Mouse (Mus musculus) cortical plate, adult 2 months (tissue): ENCODE data around the gene Adgrl1.

ENCODE experiments used
- CTCF ChIP-seq: fragments of 200-500 bp; IDR thresholded peaks from 2 replicates; pipeline ENCODE4 v1.5.1; 2011; ENCODE audit warnings: mild to moderate bottlenecking, control low read depth, low read length; ENCODE audit not compliant: insufficient read depth; ENCODE audit errors: extremely low read depth
- POLR2A ChIP-seq: fragments of 200-500 bp; IDR thresholded peaks from 2 replicates; pipeline ENCODE4 v1.6.1; 2011; ENCODE audit warnings: mild to moderate bottlenecking, low read length, control low read depth; ENCODE audit not compliant: insufficient read depth; ENCODE audit errors: extremely low read depth

DNA sequence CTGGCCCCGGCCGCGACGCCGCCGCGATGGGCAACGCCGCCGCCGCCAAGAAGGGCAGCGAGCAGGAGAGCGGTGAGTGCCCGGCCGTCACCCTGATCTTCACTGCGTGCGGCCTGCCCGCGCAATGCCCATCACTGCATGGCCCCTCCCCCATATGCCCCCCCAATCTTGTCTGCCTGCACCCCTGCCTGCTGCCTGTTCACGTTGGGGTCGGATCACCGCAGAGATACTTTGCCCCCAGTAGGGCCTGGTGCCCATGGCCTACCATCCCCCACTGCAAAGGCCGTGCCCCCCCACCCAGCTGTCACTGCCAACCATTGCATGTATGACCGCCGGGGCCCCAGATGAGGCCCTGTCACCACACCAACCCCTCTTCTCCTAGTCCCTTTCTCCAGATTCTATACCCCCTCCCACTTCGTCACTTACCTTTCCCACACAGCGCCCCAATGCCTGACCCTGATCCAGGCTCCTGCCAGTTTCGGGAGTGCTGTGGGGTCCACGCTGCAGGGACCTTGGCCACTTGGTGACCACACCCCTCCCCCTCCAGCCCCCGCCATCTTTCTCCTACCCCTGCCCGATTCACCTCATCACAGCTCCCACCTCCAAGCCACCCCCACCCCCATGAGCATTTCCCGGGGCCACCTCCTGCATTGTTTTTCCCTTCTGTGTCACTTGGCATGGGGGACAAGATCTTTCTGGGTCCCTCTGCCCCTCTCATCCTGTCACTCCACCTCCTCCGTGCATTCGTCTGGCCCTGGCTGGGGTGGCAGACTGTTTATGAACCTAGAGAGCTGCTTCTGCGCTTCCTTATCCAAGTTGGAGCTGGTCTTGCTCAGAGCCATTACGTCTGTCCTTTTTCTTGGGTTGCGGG lies 73.5 kb downstream of the Adgrl1 start:
- no peak for TF ChIP-seq POLR2A
- no peak for TF ChIP-seq CTCF
